Mouse (Mus musculus): Measurements from ENCODE around the gene Aph1c. TPM values are rescaled to one million over a fixed set of nuclear protein-coding genes. Genes with fewer than 3 reads are reported as not detected.
"Not testable (repeated sequence)": the region's sequence is repeated elsewhere in the genome, so short reads cannot be mapped to it uniquely, and the experiment has no call there.

Aph1c gene
- polyA plus RNA-seq, 1 experiment from 2014 or later = 3.2 TPM

DNA sequence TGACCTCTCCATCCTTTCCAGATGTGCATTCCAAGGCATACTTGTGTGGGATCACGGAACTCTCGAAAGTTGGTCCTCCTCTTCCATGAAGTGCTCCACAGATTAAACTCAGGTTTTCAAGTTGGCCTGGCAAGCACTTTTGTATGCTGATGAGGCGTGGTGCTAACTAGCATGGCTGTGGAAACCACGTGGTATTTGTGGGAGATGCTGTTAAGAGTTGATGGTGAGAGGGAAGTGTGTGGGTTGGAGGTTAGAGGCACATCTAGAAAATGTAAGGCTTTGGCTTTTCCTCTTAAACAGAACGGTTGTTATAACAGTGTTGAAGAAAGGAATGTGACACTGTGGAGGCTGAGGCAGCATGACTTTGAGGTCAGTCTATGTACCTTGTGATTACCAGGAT is 13.5 kb downstream of the Aph1c start:
- Histone ChIP-seq H3K9ac (ENCODE audit: low read length) (no peak overlapping the region), H3K27me3 (ENCODE audit: control insufficient read depth, insufficient read depth, low read length) (no peaks in the 10 kb centered on the region), H3K9me3 (ENCODE audit: control insufficient read depth, low read length) (no peaks in the 10 kb centered on the region), H3K4me2 (ENCODE audit: low read depth, low read length, severe bottlenecking) (no peak overlapping the region), H3K27ac (ENCODE audit: low read depth, low read length) (no peak overlapping the region), H3K4me3 (ENCODE audit: low read depth, low read length) (no peak overlapping the region), H3K4me1 (replicated peaks; ENCODE audit: control insufficient read depth, insufficient read depth, low read length) (no peaks in the 10 kb centered on the region), H3K36me3 (ENCODE audit: control insufficient read depth, insufficient read depth, low read length) (no peaks in the 10 kb centered on the region)
- DNase-seq (ENCODE audit: low spot score) (no peak), ATAC-seq (replicated peaks; ENCODE audit: low FRiP score) (no peak)
- 86% methylated on average over 5 of the region's 5 CpGs for WGBS

DNA sequence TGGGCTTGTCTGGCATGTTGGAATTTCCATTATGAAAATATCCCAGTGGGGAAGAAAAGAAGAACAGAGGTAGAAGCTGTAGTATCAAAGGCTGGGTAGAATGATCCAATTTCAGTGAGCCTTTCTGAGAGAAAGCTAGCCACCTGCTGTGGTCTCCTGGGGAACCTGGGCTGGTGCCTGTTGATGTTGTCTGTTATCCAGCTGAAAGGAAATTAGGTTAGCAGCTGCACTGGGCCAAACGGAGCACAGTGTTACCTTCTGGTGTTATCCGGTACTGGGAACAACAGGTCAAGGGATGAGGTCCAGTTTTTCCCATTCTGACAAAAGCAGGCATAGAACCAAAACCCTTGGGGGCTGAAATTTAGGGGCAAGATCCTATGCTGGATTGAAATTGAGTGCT is 21.1 kb downstream of the Aph1c start:
- Histone ChIP-seq H3K27me3 (ENCODE audit: control insufficient read depth, insufficient read depth, low read length) (no peaks in the 10 kb centered on the region), H3K9ac (ENCODE audit: low read length) (no peak overlapping the region), H3K4me1 (replicated peaks; ENCODE audit: control insufficient read depth, insufficient read depth, low read length) (no peaks in the 10 kb centered on the region), H3K4me3 (ENCODE audit: low read depth, low read length) (no peak overlapping the region), H3K4me2 (ENCODE audit: low read depth, low read length, severe bottlenecking) (no peak overlapping the region), H3K9me3 (ENCODE audit: control insufficient read depth, low read length) (no peaks in the 10 kb centered on the region), H3K36me3 (ENCODE audit: control insufficient read depth, insufficient read depth, low read length) (no peaks in the 10 kb centered on the region), H3K27ac (ENCODE audit: low read depth, low read length) (no peak overlapping the region)
- DNase-seq (ENCODE audit: low spot score) = no peak
- WGBS = 3% methylated on average over 2 of the region's 2 CpGs
- ATAC-seq (replicated peaks; ENCODE audit: low FRiP score) = no peak

DNA sequence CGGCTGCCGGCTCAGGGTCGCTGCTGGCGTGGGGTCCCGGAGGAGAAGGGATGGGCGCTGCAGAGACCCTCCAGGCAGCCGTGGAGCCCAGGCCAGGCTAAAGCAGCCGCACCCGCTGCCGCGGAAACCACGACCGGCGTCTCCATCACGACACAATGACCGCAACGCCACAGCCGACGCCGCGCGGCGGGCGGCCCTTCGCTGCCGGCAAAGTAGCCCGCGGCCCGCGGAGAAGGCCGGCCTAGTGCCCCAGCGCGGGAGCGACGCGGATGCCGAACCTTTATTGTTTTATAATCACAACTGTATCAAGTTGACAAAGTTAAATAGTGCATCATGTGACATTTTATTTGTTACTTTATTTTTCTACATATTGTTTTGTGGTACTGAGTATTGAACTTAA is 28.6 kb downstream of the Aph1c start:
- WGBS = under 1% methylated on average over 30 of the region's 37 CpGs
- H3K27me3 ChIP-seq (ENCODE audit: control insufficient read depth, insufficient read depth, low read length) = not testable (repeated sequence)

DNA sequence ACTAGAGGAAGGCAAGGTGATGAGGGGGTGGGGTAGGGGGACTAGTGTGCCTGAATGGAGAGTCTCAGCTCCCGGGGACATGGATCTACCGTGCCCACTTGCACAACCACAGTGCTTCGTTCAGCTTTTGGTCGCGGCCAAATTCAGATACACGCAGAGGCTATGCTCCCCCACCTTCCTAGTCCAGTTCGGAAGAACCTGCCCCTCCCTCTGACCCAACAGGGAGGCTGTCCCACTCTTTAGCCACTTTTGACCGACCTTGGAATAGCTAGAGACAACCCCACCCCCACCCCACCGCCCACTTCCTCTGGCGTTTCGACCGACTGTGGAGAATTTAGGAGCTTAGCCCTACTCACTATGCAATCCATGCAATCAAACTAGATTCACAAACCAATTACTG is 32.6 kb downstream of the Aph1c start:
- peaks cover 6% of the 10 kb centered on the region; the same call in 1 of the 2 replicates for H3K27me3 ChIP-seq (ENCODE audit: control insufficient read depth, insufficient read depth, low read length)
- no peak overlapping the region for H3K27ac ChIP-seq (ENCODE audit: low read depth, low read length)
- no peak overlapping the region for H3K4me2 ChIP-seq (ENCODE audit: low read depth, low read length, severe bottlenecking)
- ATAC-seq (replicated peaks; ENCODE audit: low FRiP score) = no peak
- H3K4me1 ChIP-seq (replicated peaks; ENCODE audit: control insufficient read depth, insufficient read depth, low read length) = no peaks in the 10 kb centered on the region
- WGBS = 56% methylated on average over 12 of the region's 12 CpGs
- DNase-seq (ENCODE audit: low spot score) = no peak
- H3K9ac ChIP-seq (ENCODE audit: low read length) = no peak overlapping the region
- H3K36me3 ChIP-seq (ENCODE audit: control insufficient read depth, insufficient read depth, low read length) = no peaks in the 10 kb centered on the region
- H3K9me3 ChIP-seq (ENCODE audit: control insufficient read depth, low read length) = no peaks in the 10 kb centered on the region
- H3K4me3 ChIP-seq (ENCODE audit: low read depth, low read length) = no peak overlapping the region

More for the DNA sequence above, 28.6 kb downstream of the Aph1c start:
- peak overlapping the region; percentile 50 for H3K9ac ChIP-seq (ENCODE audit: low read length)
- H3K4me3 ChIP-seq (ENCODE audit: low read depth, low read length) = peak overlapping the region; percentile 24
- H3K36me3 ChIP-seq (ENCODE audit: control insufficient read depth, insufficient read depth, low read length); H3K27ac ChIP-seq (ENCODE audit: low read depth, low read length); H3K9me3 ChIP-seq (ENCODE audit: control insufficient read depth, low read length); H3K4me1 ChIP-seq (replicated peaks; ENCODE audit: control insufficient read depth, insufficient read depth, low read length); ATAC-seq (replicated peaks; ENCODE audit: low FRiP score): not testable (repeated sequence)
- peak; percentile 69 for DNase-seq (ENCODE audit: low spot score)
- peak overlapping the region; percentile 36; the same call in 1 of the 2 replicates for H3K4me2 ChIP-seq (ENCODE audit: low read depth, low read length, severe bottlenecking)

GRCm38 (mm10) chr9:66796739-66797138 is 37.8 kb downstream of the Aph1c start, which contains the start of gene Gm10647:
Gene Gm10647 (plus strand): TSS chr9:66797039.
- ATAC-seq (replicated peaks; ENCODE audit: low FRiP score) (no peak), DNase-seq (ENCODE audit: low spot score) (no peak)
- peaks cover 5% of the 10 kb centered on the region; the same call in 1 of the 2 replicates for H3K4me1 ChIP-seq (replicated peaks; ENCODE audit: control insufficient read depth, insufficient read depth, low read length)
- peak within 1 kb of the TSS; percentile 82 for H3K4me2 ChIP-seq (ENCODE audit: low read depth, low read length, severe bottlenecking)
- no peaks in the 10 kb centered on the region for H3K9me3 ChIP-seq (ENCODE audit: control insufficient read depth, low read length)
- H3K4me3 ChIP-seq (ENCODE audit: low read depth, low read length) = peak within 1 kb of the TSS; percentile 66
- no peak within 1 kb of the TSS for H3K27ac ChIP-seq (ENCODE audit: low read depth, low read length)
- no peaks in the 10 kb centered on the region for H3K27me3 ChIP-seq (ENCODE audit: control insufficient read depth, insufficient read depth, low read length)
- WGBS = 82% methylated on average over 5 of the region's 5 CpGs
- H3K36me3 ChIP-seq (ENCODE audit: control insufficient read depth, insufficient read depth, low read length) = no peaks in the 10 kb centered on the region
- H3K9ac ChIP-seq (ENCODE audit: low read length) = peak within 1 kb of the TSS; percentile 25; the same call in 1 of the 2 replicates

- Histone ChIP-seq H3K9ac (ENCODE audit: low read length) (peak within 1 kb of the TSS; percentile 76), H3K4me1 (replicated peaks; ENCODE audit: control insufficient read depth, insufficient read depth, low read length) (peaks cover 5% of the 10 kb centered on the region; the same call in 1 of the 2 replicates), H3K27me3 (ENCODE audit: control insufficient read depth, insufficient read depth, low read length) (no peaks in the 10 kb centered on the region), H3K4me3 (ENCODE audit: low read depth, low read length) (peak within 1 kb of the TSS; percentile 66), H3K4me2 (ENCODE audit: low read depth, low read length, severe bottlenecking) (peak within 1 kb of the TSS; percentile 82), H3K36me3 (ENCODE audit: control insufficient read depth, insufficient read depth, low read length) (no peaks in the 10 kb centered on the region), H3K9me3 (ENCODE audit: control insufficient read depth, low read length) (no peaks in the 10 kb centered on the region), H3K27ac (ENCODE audit: low read depth, low read length) (peak within 1 kb of the TSS; percentile 70)
- DNase-seq (ENCODE audit: low spot score) (peak; percentile 99), ATAC-seq (replicated peaks; ENCODE audit: low FRiP score) (peak; percentile 99)
- under 1% methylated on average over 39 of the region's 42 CpGs for WGBS
Observed at GRCm38 (mm10) chr9:66795464-66796324, 38.8 kb downstream of the Aph1c start, which contains the start of gene Aph1b. Gene Aph1b (minus strand): TSS chr9:66795490.

GRCm38 (mm10) chr9:66794629-66795463 is 39.7 kb downstream of the Aph1c start:
- no peaks in the 10 kb centered on the region for H3K36me3 ChIP-seq (ENCODE audit: control insufficient read depth, insufficient read depth, low read length)
- peak overlapping the region; percentile 82 for H3K4me2 ChIP-seq (ENCODE audit: low read depth, low read length, severe bottlenecking)
- H3K27me3 ChIP-seq (ENCODE audit: control insufficient read depth, insufficient read depth, low read length) = no peaks in the 10 kb centered on the region
- peak overlapping the region; percentile 76 for H3K9ac ChIP-seq (ENCODE audit: low read length)
- peaks cover 5% of the 10 kb centered on the region; the same call in 1 of the 2 replicates for H3K4me1 ChIP-seq (replicated peaks; ENCODE audit: control insufficient read depth, insufficient read depth, low read length)
- peak overlapping the region; percentile 70 for H3K27ac ChIP-seq (ENCODE audit: low read depth, low read length)
- 2% methylated on average over 43 of the region's 43 CpGs for WGBS
- ATAC-seq (replicated peaks; ENCODE audit: low FRiP score) = peak; percentile 73
- no peak for DNase-seq (ENCODE audit: low spot score)
- no peaks in the 10 kb centered on the region for H3K9me3 ChIP-seq (ENCODE audit: control insufficient read depth, low read length)
- H3K4me3 ChIP-seq (ENCODE audit: low read depth, low read length) = peak overlapping the region; percentile 66

DNA sequence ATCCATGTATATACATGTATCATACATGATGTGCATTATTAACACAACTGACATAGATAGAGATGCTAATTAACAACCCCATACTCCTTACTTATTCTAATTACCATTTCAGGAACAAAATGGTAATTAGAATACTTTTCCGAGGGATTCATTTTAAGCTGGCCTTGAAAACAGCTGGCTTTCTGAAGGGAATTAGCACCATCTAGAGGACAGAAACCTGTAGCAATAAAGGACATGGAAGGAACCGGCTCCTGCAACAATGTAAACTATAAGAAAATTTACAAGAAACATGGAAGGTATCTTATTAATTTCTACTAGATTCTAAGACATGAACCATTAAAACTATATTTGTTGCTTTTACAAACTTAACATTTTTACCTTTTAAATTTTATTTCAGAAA is 46.7 kb downstream of the Aph1c start:
- Histone ChIP-seq H3K9me3 (ENCODE audit: control insufficient read depth, low read length) (no peaks in the 10 kb centered on the region), H3K4me1 (replicated peaks; ENCODE audit: control insufficient read depth, insufficient read depth, low read length) (no peaks in the 10 kb centered on the region), H3K27ac (ENCODE audit: low read depth, low read length) (no peak overlapping the region), H3K27me3 (ENCODE audit: control insufficient read depth, insufficient read depth, low read length) (no peaks in the 10 kb centered on the region), H3K9ac (ENCODE audit: low read length) (no peak overlapping the region), H3K36me3 (ENCODE audit: control insufficient read depth, insufficient read depth, low read length) (no peaks in the 10 kb centered on the region), H3K4me2 (ENCODE audit: low read depth, low read length, severe bottlenecking) (no peak overlapping the region), H3K4me3 (ENCODE audit: low read depth, low read length) (no peak overlapping the region)
- ATAC-seq (replicated peaks; ENCODE audit: low FRiP score) (no peak), DNase-seq (ENCODE audit: low spot score) (no peak)
- WGBS = 13% methylated on average over 2 of the region's 2 CpGs

Measured in forebrain, embryonic 11.5 days (tissue).